Mouse (Mus musculus): Measurements from ENCODE around the gene Ripor3. TPM values are rescaled to one million over a fixed set of nuclear protein-coding genes. Genes with fewer than 3 reads are reported as not detected.

Ripor3 gene
- 7.4 and 8.9 TPM in 2 replicates for polyA plus RNA-seq (2012; rRNA removed)

GRCm38 (mm10) chr2:168009936-168010668 is at the start of gene Ripor3:
Gene Ripor3, minus strand, starts transcription at chr2:168010618.

GRCm38 (mm10) chr2:167931985-167932726 is 78.3 kb downstream of the Ripor3 start, which contains the start of gene Ptpn1:
Gene Ptpn1, plus strand, starts transcription at chr2:167932057.

Other genes starting within 250 kb of the Ripor3 start
- gene Ptpn1, start 78.6 kb downstream of the Ripor3 start, polyA plus RNA-seq (2012; rRNA removed): 73.6 and 84.1 TPM in 2 replicates
- 9.9 and 11.0 TPM in 2 replicates for gene Pard6b, start 70.4 kb upstream of the Ripor3 start, polyA plus RNA-seq (2012; rRNA removed)
- 23.3 TPM in 2 replicates for gene Adnp, start 196.5 kb upstream of the Ripor3 start, polyA plus RNA-seq (2012; rRNA removed)
- not detected in 2 replicates for gene Gm20716, start 219.7 kb upstream of the Ripor3 start, polyA plus RNA-seq (2012; rRNA removed)
- 26.3 and 37.1 TPM in 2 replicates for gene Dpm1, start 220.0 kb upstream of the Ripor3 start, polyA plus RNA-seq (2012; rRNA removed)
- gene Mocs3, start 220.0 kb upstream of the Ripor3 start, polyA plus RNA-seq (2012; rRNA removed): 58.1 and 100 TPM in 2 replicates